In genomic region chr7:138375573-138375972, GRCm38 (mm10) we compare ENCODE assay signal across 18 mouse cellular contexts. TPM values are rescaled to one million over a fixed set of nuclear protein-coding genes. Genes with fewer than 3 reads are reported as not detected.
DNase-seq lines count a peak whose midpoint lies in the region; ATAC-seq and TF ChIP-seq lines count a peak whose summit lies in the region.
"Had no signal": no experiment of that assay in that cellular context is flagged by ENCODE, and none has a peak within 500 bp of the region (broad histone marks: within the 10 kb centered on the region; RNA-seq: fewer than 3 reads in every experiment).

No protein-coding gene starts in this region.

- H3K4me3 ChIP-seq in lung, embryonic 15.5 days, result no peak overlapping the region
- H3K4me3 ChIP-seq in intestine, embryonic 15.5 days (replicated peaks), result no peak overlapping the region
- no peak overlapping the region for H3K4me3 ChIP-seq in stomach, postnatal 0 days (ENCODE audit: low read depth, low read length)
- H3K4me3 ChIP-seq: embryonic facial prominence, embryonic 15.5 days; forebrain, embryonic 15.5 days; limb, embryonic 12.5 days; liver, embryonic 15.5 days; midbrain, embryonic 13.5 days; stomach, embryonic 15.5 days had no signal

- H3K9me3 ChIP-seq in lung, embryonic 15.5 days, result no peaks in the 10 kb centered on the region
- H3K9me3 ChIP-seq in intestine, embryonic 15.5 days, result no peaks in the 10 kb centered on the region
- no peaks in the 10 kb centered on the region for H3K9me3 ChIP-seq in stomach, postnatal 0 days (ENCODE audit: control insufficient read depth, low read length)
- H3K9me3 ChIP-seq: embryonic facial prominence, embryonic 15.5 days; forebrain, embryonic 15.5 days; limb, embryonic 12.5 days; liver, embryonic 15.5 days; midbrain, embryonic 13.5 days; stomach, embryonic 15.5 days had no signal

- no peak for TF ChIP-seq CTCF in stomach, postnatal 0 days (IDR thresholded peaks at IDR 0.05; ENCODE audit: low read depth)

- peaks cover 14% of the 10 kb centered on the region for H3K4me1 ChIP-seq in lung, embryonic 15.5 days
- 0 out of 2 replicates have a peak, but pooled peaks cover 2% of the 10 kb centered on the region for H3K4me1 ChIP-seq in intestine, embryonic 15.5 days (replicated peaks)
- 0 out of 2 replicates have a peak, but pooled peaks cover 2% of the 10 kb centered on the region for H3K4me1 ChIP-seq in stomach, postnatal 0 days (replicated peaks; ENCODE audit: control insufficient read depth, insufficient read depth)
- H3K4me1 ChIP-seq: embryonic facial prominence, embryonic 15.5 days; forebrain, embryonic 15.5 days; liver, embryonic 15.5 days; stomach, embryonic 15.5 days had no signal

- intact Hi-C loops in left cerebral cortex, postnatal 10 days (cut with DNase I), result no loop called here

- H3K36me3 ChIP-seq in lung, embryonic 15.5 days, result no peaks in the 10 kb centered on the region
- H3K36me3 ChIP-seq in intestine, embryonic 15.5 days, result no peaks in the 10 kb centered on the region
- no peaks in the 10 kb centered on the region for H3K36me3 ChIP-seq in stomach, postnatal 0 days (ENCODE audit: control insufficient read depth, insufficient read depth, low read length)
- H3K36me3 ChIP-seq: embryonic facial prominence, embryonic 15.5 days; forebrain, embryonic 15.5 days; limb, embryonic 12.5 days; liver, embryonic 15.5 days; midbrain, embryonic 13.5 days; stomach, embryonic 15.5 days had no signal

- H3K4me2 ChIP-seq in lung, embryonic 15.5 days, result no peak overlapping the region
- no peak overlapping the region for H3K4me2 ChIP-seq in intestine, embryonic 15.5 days (replicated peaks)
- no peak overlapping the region for H3K4me2 ChIP-seq in stomach, postnatal 0 days (replicated peaks; ENCODE audit: low read depth)
- H3K4me2 ChIP-seq: embryonic facial prominence, embryonic 15.5 days; forebrain, embryonic 15.5 days; heart, embryonic 11.5 days; limb, embryonic 12.5 days; liver, embryonic 15.5 days; midbrain, embryonic 13.5 days; stomach, embryonic 15.5 days had no signal

- 0 out of 2 replicates have a peak overlapping the region, but pooled peaks have one; percentile 65 for H3K27ac ChIP-seq in lung, embryonic 15.5 days
- no peak overlapping the region for H3K27ac ChIP-seq in intestine, embryonic 15.5 days
- H3K27ac ChIP-seq in stomach, postnatal 0 days (replicated peaks), result no peak overlapping the region
- H3K27ac ChIP-seq: embryonic facial prominence, embryonic 15.5 days; forebrain, embryonic 15.5 days; limb, embryonic 12.5 days; liver, embryonic 15.5 days; midbrain, embryonic 13.5 days; stomach, embryonic 15.5 days had no signal

- 34% methylated on average over 7 of the region's 7 CpGs for WGBS in lung, embryonic 15.5 days
- 30% methylated on average over 7 of the region's 7 CpGs for WGBS in intestine, embryonic 15.5 days
- WGBS in stomach, postnatal 0 days, result 39% methylated on average over 7 of the region's 7 CpGs

- ATAC-seq in lung, embryonic 15.5 days (ENCODE audit: borderline replicate concordance, extremely low read depth, low FRiP score, low TSS enrichment), result peak; percentile 32
- ATAC-seq in intestine, embryonic 15.5 days, result peak; percentile 93
- peak; percentile 77 for ATAC-seq in stomach, postnatal 0 days (ENCODE audit: low FRiP score, low TSS enrichment)
- ATAC-seq: forebrain, embryonic 15.5 days; midbrain, embryonic 13.5 days had no signal

- DNase-seq in lung, postnatal 25 days (ENCODE audit: low spot score), result no peak
- peak; percentile 66 for DNase-seq in kidney, postnatal 25 days
- DNase-seq in stomach, postnatal 0 days (ENCODE audit: low spot score), result peak; percentile 63
- DNase-seq in right cerebral cortex, adult 18-20 months, result no peak
- DNase-seq in left cerebral cortex, postnatal 10 days (ENCODE audit: extremely low spot score in 1 of 2, low spot score in 2 of 2), result no peak
- DNase-seq: cerebellum, adult 11-12 months; gastrocnemius, postnatal 10 days; heart, postnatal 36 days had no signal

- no peaks in the 10 kb centered on the region for H3K27me3 ChIP-seq in lung, embryonic 15.5 days
- no peaks in the 10 kb centered on the region for H3K27me3 ChIP-seq in intestine, embryonic 15.5 days (replicated peaks)
- no peaks in the 10 kb centered on the region for H3K27me3 ChIP-seq in stomach, postnatal 0 days (ENCODE audit: control insufficient read depth, insufficient read depth, low read length)
- H3K27me3 ChIP-seq: embryonic facial prominence, embryonic 15.5 days; forebrain, embryonic 15.5 days; limb, embryonic 12.5 days; liver, embryonic 15.5 days; midbrain, embryonic 13.5 days; stomach, embryonic 15.5 days had no signal

- TF ChIP-seq EP300 in stomach, postnatal 0 days (optimal IDR thresholded peaks at IDR 0.05), result no peak

- H3K9ac ChIP-seq in lung, embryonic 15.5 days, result no peak overlapping the region
- H3K9ac ChIP-seq in intestine, embryonic 15.5 days, result no peak overlapping the region
- H3K9ac ChIP-seq in stomach, postnatal 0 days (ENCODE audit: low read length), result no peak overlapping the region
- H3K9ac ChIP-seq: embryonic facial prominence, embryonic 15.5 days; forebrain, embryonic 15.5 days; limb, embryonic 12.5 days; liver, embryonic 15.5 days; midbrain, embryonic 13.5 days; stomach, embryonic 15.5 days had no signal

RNA-seq across cellular contexts. Expression of gene Tcerg1l, which starts 22.0 kb away (rescaled TPM):
- polyA plus RNA-seq in lung, embryonic 15.5 days (2015; fragmentation: Nextera tagmentation; extraction: Ambion mirVana), result 0.62 and 0.73 TPM in 2 replicates
- polyA plus RNA-seq in intestine, embryonic 15.5 days (2015; fragmentation: Nextera tagmentation; extraction: Ambion mirVana), result 0.29 and 0.73 TPM in 2 replicates
- polyA plus RNA-seq in stomach, postnatal 0 days (2015; fragmentation: Nextera tagmentation; extraction: Ambion mirVana), result 0.18 and 0.19 TPM in 2 replicates
- 10 to 100 TPM; 18.7 to 23.4 TPM for total RNA-seq in left cerebral cortex, postnatal 10 days (2021)
- total RNA-seq: common myeloid progenitor, adult 5-6 weeks; heart, postnatal 36 days had no signal
- polyA plus RNA-seq: liver, embryonic 15.5 days had no signal

Comparison
In these comparisons a context has a peak if more than half of its experiments do, and no peak if none do; other contexts are left out.
1. ATAC-seq: peak in every context shown above with its lines; median percentile 93 in intestine, embryonic 15.5 days; 77 in stomach, postnatal 0 days; 32 in lung, embryonic 15.5 days.
2. DNase-seq: peak in kidney, postnatal 25 days (2 of 2) and stomach, postnatal 0 days (single experiment); none in lung, postnatal 25 days (single experiment), right cerebral cortex, adult 18-20 months (single experiment) and left cerebral cortex, postnatal 10 days (0 of 2).